Mouse (Mus musculus): ENCODE measurements around the gene Arhgef5. TPM values are rescaled to one million over a fixed set of nuclear protein-coding genes. Genes with fewer than 3 reads are reported as not detected.

Gene Arhgef5
- polyA plus RNA-seq (2021; fragmentation: Nextera tagmentation): 0.30 and 0.39 TPM in 2 replicates
- long read RNA-seq, experiment 1: 0 reads
- long read RNA-seq, experiment 2, partial matches to known transcripts: 1 of 1 reads
- long read RNA-seq, experiment 2, other reads (novel, unspliced or antisense): 0 of 1 reads

DNA sequence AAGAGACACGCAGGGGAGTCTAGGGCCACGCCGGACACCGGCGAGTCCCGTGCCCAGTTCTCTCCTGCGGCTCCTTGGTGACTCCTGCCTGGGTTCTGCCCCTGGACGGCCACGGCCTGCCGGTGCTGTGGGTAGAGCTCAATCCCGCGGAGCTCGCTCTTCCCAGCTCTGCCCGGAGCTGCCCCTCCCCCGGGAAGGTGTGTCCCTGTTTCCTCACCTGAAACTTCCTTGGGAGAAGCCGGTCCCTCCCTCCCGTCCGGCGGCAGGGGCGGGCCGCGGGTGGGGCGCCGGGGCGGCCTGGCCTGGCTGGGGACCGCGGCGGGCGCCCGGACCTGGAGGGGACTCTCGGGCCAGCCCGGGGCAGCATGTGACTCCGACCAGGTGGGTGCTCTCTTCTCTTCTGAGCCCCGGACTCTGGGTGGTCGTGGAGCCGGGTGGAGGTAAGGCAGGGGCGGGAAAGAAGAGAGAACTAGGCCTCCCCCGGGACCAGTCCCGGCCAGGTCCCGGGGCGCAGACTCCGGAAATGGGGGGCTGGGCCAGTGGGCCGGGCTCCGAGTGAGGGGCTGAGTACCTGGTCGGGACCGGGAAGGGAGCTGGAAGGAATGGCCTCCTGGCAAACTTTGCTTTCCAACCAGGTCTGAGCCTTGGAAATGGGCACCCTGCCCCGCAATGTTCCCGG is at the start of gene Arhgef5:
Arhgef5 (plus strand) TSS at position 220 of the 679 bp plus-strand sequence.

GRCm38 (mm10) chr6:43231255-43231654 is 34.1 kb upstream of the Arhgef5 start, which contains the start of gene Olfr47:
Gene Olfr47 (plus strand): TSS chr6:43231529.

GRCm38 (mm10) chr6:43309454-43309853 is 44.1 kb downstream of the Arhgef5 start, which contains the start of gene Nobox:
Gene Nobox (minus strand): TSS chr6:43309554.

Other genes starting within 250 kb of the Arhgef5 start
- not detected in 2 replicates for gene Olfr441, start 159.2 kb upstream of the Arhgef5 start, polyA plus RNA-seq (2021; fragmentation: Nextera tagmentation)
- not detected in 2 replicates for gene Olfr237-ps1, start 119.0 kb upstream of the Arhgef5 start, polyA plus RNA-seq (2021; fragmentation: Nextera tagmentation)
- not detected in 2 replicates for gene Olfr437, start 102.3 kb upstream of the Arhgef5 start, polyA plus RNA-seq (2021; fragmentation: Nextera tagmentation)
- gene Olfr13, start 93.4 kb upstream of the Arhgef5 start, polyA plus RNA-seq (2021; fragmentation: Nextera tagmentation): not detected in 2 replicates
- not detected in 2 replicates for gene Olfr435, start 68.4 kb upstream of the Arhgef5 start, polyA plus RNA-seq (2021; fragmentation: Nextera tagmentation)
- gene Olfr434, start 52.6 kb upstream of the Arhgef5 start, polyA plus RNA-seq (2021; fragmentation: Nextera tagmentation): not detected in 2 replicates
- not detected in 2 replicates for gene Olfr47, start 34.1 kb upstream of the Arhgef5 start, polyA plus RNA-seq (2021; fragmentation: Nextera tagmentation)
- not detected in 2 replicates for gene Nobox, start 44.0 kb downstream of the Arhgef5 start, polyA plus RNA-seq (2021; fragmentation: Nextera tagmentation)

All from left cerebral cortex, adult 6 months (tissue).